In the genomic region with DNA sequence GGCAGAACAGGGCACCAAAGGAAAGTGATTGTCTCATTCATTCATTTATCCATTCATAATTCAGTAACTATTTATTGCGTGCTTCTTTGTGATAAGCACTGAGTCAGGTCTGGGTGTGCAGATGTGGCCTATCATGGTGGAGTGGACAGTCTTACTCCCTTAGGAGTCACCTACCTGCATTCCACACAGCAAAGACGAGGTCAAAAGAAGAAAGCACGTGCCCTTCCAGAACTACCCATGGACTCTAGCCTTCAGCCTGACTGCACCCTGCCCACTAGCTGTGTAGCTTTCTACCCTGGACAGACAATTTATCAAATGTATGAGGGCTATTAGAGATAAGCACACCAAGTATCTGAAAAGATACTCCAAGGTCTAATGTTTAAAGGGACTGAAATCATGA, we compare ENCODE assay signal across 40 mouse cellular contexts. TPM values are rescaled to one million over a fixed set of nuclear protein-coding genes. Genes with fewer than 3 reads are reported as not detected.
"Had no signal": no experiment of that assay in that cellular context is flagged by ENCODE, and none has a peak within 500 bp of the region (broad histone marks: within the 10 kb centered on the region; RNA-seq: fewer than 3 reads in every experiment).

No protein-coding gene starts in this region.

- H3K4me1 ChIP-seq: heart, embryonic 12.5 days; heart, embryonic 13.5 days; heart, embryonic 15.5 days; hindbrain, embryonic 10.5 days; hindbrain, embryonic 12.5 days; hindbrain, embryonic 15.5 days; kidney, embryonic 15.5 days had no signal

- H3K9me3 ChIP-seq: heart, embryonic 12.5 days; heart, embryonic 13.5 days; heart, embryonic 15.5 days; hindbrain, embryonic 10.5 days; hindbrain, embryonic 12.5 days; hindbrain, embryonic 15.5 days; kidney, embryonic 15.5 days had no signal

- H3K4me3 ChIP-seq: heart, adult 2 months; heart, embryonic 12.5 days; heart, embryonic 13.5 days; heart, embryonic 15.5 days; hindbrain, embryonic 10.5 days; hindbrain, embryonic 12.5 days; hindbrain, embryonic 15.5 days; kidney, embryonic 15.5 days; layer of hippocampus, adult 2 months; left cerebral cortex, adult 2 months had no signal

- H3K4me2 ChIP-seq: heart, embryonic 11.5 days; heart, embryonic 12.5 days; heart, embryonic 13.5 days; heart, embryonic 15.5 days; hindbrain, embryonic 12.5 days; hindbrain, embryonic 14.5 days; hindbrain, embryonic 15.5 days; kidney, embryonic 15.5 days had no signal

- ATAC-seq: hindbrain, embryonic 16.5 days; hindbrain, postnatal 0 days; inflammation-experienced regulatory T-cells, adult 6 months had no signal

- H3K36me3 ChIP-seq: heart, embryonic 12.5 days; heart, embryonic 13.5 days; heart, embryonic 15.5 days; hindbrain, embryonic 10.5 days; hindbrain, embryonic 12.5 days; hindbrain, embryonic 15.5 days; kidney, embryonic 15.5 days had no signal

- H3K9ac ChIP-seq: heart, embryonic 12.5 days; heart, embryonic 13.5 days; heart, embryonic 15.5 days; hindbrain, embryonic 12.5 days; hindbrain, embryonic 14.5 days; hindbrain, embryonic 15.5 days; kidney, embryonic 15.5 days had no signal

- DNase-seq: heart, adult 2 months; heart, postnatal 10 days; heart, postnatal 14 days; heart, postnatal 36 days; heart, postnatal 4 days; kidney, adult 11 months; kidney, adult 18-20 months; kidney, adult 2 months; kidney, adult 8-10 months; kidney, adult 9 months; kidney, postnatal 10 days; kidney, postnatal 14 days; kidney, postnatal 25 days; kidney, postnatal 36 days; kidney, postnatal 4 days; layer of hippocampus, adult 9-11 months; layer of hippocampus, postnatal 36 days had no signal

- H3K27me3 ChIP-seq: heart, embryonic 12.5 days; heart, embryonic 15.5 days; hindbrain, embryonic 12.5 days; hindbrain, embryonic 15.5 days; kidney, embryonic 15.5 days had no signal

- H3K27ac ChIP-seq: heart, adult 2 months; heart, embryonic 13.5 days; heart, embryonic 15.5 days; hindbrain, embryonic 10.5 days; hindbrain, embryonic 12.5 days; hindbrain, embryonic 14.5 days; hindbrain, embryonic 15.5 days; hindbrain, postnatal 0 days; kidney, embryonic 15.5 days; kidney, postnatal 0 days; layer of hippocampus, adult 2 months; left cerebral cortex, adult 2 months had no signal

RNA-seq across cellular contexts. Expression of a gene that starts 10.8 kb away (rescaled TPM):
- polyA plus RNA-seq: heart, adult 2 months; heart, embryonic 11.5 days; heart, embryonic 12.5 days; heart, embryonic 13.5 days; heart, embryonic 14.5 days; heart, embryonic 15.5 days; heart, embryonic 16.5 days; heart, postnatal 0 days; hindbrain, embryonic 10.5 days; hindbrain, embryonic 11.5 days; hindbrain, embryonic 12.5 days; hindbrain, postnatal 0 days; inflammation-experienced regulatory T-cells, adult 6 months; intestine, embryonic 14.5 days; kidney, adult 2 months; kidney, embryonic 14.5 days; kidney, embryonic 15.5 days; kidney, embryonic 16.5 days; kidney, postnatal 0 days; large intestine, adult 2 months had no signal

RNA-seq across cellular contexts. Expression of a gene that starts 54.1 kb away (rescaled TPM):
- polyA plus RNA-seq: heart, embryonic 11.5 days; heart, embryonic 12.5 days; heart, embryonic 13.5 days; heart, embryonic 14.5 days; heart, embryonic 15.5 days; heart, postnatal 0 days; inflammation-experienced regulatory T-cells, adult 6 months; intestine, embryonic 14.5 days; kidney, embryonic 14.5 days; large intestine, adult 2 months had no signal
